Mouse (Mus musculus) thymus, postnatal 0 days (tissue): ENCODE data around the gene Dyrk1a. TPM values are rescaled to one million over a fixed set of nuclear protein-coding genes. Genes with fewer than 3 reads are reported as not detected.

Experiments
- DNase-seq: peaks from one replicate; pipeline ENCODE4 v3.0.0-alpha.2; 2015; ENCODE audit warnings: low spot score
- polyA plus RNA-seq: library from polyadenylated mRNA; unstranded; fragments of >200 nt; fragmentation: Nextera tagmentation; extraction: Ambion mirVana; gene quantifications from 2 replicates; pipeline ENCODE4 v1.2.1, GENCODE M21; 2015

The Dyrk1a gene
- polyA plus RNA-seq, 1 experiment from 2014 or later: 15.4 TPM

DNA sequence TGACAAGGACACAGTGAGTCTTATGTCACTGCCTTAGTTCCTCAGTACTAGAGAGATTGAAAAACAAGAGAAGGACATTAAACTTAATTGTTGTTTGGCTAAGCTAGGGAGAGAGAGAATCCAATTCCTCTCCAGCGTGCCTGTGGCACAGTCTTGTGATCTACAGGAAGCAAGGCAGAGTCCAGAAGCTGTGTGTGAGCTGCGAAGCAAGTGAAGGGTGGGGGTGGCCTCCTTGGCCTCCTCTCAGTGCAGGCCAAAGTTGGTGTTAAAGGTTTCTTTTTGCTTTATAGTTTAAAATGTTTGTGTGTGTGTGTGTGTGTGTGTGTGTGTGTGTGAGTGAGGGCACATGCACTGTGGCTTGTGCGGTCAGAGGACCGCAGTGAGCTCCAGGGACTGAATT lies 132.2 kb downstream of the Dyrk1a start:
- no peak for DNase-seq

DNA sequence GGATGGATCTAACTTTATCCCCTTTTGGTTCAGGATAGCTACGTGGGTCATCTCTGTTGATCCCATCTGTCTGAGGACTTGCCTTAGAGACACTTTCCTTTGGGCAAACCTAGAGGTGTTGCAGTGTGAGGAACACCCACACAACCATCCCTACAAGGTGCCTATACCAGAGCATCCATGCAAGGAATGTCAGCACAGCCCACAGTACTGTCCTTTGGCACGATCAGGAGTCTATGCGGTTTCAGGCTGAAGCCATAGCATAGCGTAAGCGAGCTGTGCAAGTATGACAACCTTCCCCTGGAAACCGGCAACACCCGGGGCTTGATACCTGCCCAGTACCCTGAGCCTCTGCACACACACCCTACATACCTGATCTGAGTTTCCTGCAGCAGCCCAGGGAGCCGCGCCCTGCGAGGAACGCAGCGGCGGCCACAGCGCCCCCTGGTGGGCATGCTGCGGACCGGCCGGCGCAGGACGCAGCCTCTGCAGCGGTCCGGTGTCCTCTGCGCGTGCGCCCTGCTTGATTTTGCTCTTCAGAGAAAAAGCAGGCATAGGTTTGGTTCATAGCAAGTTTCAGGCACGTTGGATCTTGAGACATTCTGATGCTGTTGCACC lies 143.8 kb downstream of the Dyrk1a start:
- DNase-seq: peak; percentile 80

DNA sequence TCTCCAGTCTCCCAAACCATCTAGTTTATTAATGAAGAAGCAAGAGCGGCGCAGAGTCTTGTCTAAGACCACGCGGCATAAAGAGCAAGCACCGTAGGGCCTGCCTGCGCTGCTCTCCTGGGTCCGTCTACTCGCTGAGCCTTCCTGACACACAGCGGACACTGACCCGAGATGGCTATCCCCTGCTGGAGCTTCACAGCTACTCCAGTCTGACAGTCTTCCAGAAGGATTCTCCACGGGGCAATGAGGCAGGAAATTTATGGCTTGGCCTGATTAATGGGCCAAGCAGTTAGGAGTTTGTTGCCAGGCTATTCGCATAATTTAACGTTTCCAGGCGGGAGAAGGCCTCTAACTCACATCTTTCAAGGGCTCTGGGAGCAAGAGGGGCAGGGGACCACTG lies 144.7 kb downstream of the Dyrk1a start:
- no peak for DNase-seq

GRCm38 (mm10) chr16:94717051-94717450 lies 147.2 kb downstream of the Dyrk1a start:
- no peak for DNase-seq

DNA sequence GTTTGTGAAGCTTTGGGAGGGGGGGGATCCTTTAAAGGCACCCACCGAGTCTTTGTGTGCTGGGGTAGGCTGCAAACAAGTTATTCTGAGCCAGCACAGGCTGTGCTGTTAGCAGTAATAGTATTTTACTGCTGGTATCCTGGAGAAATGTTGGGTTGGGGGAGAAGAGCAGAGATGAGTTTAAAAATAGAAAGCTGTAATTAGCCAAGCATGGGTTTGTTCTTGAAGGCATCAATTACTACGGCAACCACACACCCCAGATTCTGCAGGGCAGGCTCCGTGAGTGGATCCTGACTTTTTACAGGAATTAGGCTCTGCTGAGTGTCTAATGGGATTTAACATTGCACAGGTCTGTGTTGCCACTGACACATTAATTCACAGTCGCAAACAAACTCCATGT lies 149.1 kb downstream of the Dyrk1a start:
- no peak for DNase-seq

GRCm38 (mm10) chr16:94719488-94719887 lies 149.7 kb downstream of the Dyrk1a start:
- DNase-seq: no peak

DNA sequence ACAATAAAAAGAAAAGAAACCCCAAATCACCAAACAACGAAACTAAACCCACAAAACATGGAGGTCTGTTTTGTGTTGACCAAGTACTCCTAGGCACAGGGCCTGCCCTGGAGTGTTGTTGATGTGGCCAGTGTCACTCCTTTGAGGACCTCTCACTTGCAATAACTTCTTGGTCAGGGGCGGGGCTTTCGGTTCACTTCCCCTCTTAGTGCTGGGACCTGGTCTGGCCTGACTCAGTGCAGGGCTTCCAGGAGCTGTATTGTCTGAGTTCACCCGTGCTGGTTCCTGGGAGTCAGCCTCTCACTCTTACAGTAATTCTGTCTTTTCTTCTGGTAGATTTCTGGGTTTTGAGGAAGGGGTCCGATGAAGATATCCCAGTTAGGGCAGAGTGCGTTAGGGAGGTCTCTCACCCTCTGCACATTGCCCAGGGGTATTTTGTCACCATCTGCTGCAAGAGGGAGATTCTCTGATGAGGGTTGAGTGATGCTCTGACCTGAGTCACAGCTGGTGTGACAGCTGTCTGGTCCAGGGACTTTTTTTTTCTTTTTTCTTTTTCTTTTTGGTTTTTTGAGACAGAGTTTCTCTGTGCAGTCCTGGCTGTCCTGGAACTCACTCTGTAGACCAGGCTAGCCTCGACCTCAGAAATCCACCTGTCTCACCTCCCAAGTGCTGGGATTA lies 150.8 kb downstream of the Dyrk1a start:
- DNase-seq: no peak

- no peak for DNase-seq
These were observed 151.8 kb downstream of the Dyrk1a start for GRCm38 (mm10) chr16:94721549-94722006.

DNA sequence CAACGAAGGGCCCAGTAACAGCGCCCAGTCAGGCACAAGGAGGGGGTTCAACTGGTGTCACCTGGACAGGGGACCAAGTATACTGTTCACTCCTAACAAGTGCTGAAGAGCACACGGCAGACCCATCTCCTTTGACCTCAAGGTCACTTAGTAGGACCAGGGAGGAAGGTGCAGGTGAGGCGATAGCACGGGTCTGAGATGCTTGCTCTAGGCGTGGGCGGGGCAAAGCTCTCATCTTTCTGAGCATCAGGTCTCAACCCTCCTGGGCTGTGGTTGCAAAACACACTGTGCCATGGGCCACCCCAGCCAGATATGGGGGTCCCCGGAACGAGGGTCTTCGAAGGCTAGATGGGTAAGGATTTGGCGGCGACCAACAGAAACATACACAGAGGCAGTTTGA lies 153.1 kb downstream of the Dyrk1a start:
- DNase-seq: no peak

DNA sequence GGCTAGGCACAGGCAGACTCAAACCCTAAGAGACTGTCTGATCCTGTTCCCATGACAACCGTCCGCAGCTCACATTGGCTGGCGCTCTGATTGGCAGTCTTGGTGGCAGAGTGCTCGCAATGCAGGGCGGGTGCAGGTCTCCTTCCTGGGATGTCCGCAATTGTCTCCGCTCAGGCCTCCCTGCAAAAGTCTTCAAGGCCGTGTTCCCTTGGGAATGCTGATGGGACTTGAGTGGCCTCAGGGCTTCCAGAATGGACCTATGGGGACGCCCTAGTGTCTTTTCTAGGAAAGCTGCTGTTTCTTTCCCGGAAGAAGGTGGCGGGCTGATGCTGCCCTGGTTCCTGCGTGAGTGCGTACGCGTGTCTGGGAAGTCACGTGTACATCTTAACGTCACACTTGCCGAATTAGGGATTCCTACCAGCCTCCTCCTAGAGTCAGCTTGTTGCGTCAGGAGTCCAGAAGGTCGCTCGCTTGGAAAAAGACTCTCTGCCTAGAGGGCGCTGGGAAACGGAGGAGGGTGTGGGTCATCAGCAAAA lies 154.3 kb downstream of the Dyrk1a start:
- peak; percentile 91 for DNase-seq

DNA sequence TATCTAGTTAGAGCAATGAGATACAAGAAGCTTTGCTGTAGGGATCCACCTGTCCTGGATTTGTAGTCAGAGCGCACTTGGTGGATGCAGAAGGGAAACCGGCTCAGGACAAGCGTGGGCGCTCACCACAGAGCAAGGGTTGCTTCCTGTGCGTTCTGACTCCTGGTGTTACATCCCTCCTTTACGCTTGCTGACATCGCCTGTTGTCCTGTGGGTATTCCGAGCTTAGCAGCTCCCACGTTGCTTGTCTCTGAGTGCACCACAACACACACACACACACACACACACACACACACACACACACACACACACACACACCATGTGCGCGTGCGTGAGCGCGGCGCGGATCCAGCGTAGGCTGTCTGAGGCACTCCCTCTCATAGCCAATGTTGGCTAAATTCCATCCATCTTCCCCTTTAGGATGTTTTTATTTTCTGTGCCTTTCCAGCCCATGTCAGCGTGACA lies 155.0 kb downstream of the Dyrk1a start:
- peak; percentile 41 for DNase-seq

- no peak for DNase-seq
These were observed 159.4 kb downstream of the Dyrk1a start for GRCm38 (mm10) chr16:94729236-94729635.

- no peak for DNase-seq
These were observed 161.2 kb downstream of the Dyrk1a start for GRCm38 (mm10) chr16:94731027-94731426.

- DNase-seq: no peak
These were observed 165.7 kb downstream of the Dyrk1a start for GRCm38 (mm10) chr16:94735472-94735871.

DNA sequence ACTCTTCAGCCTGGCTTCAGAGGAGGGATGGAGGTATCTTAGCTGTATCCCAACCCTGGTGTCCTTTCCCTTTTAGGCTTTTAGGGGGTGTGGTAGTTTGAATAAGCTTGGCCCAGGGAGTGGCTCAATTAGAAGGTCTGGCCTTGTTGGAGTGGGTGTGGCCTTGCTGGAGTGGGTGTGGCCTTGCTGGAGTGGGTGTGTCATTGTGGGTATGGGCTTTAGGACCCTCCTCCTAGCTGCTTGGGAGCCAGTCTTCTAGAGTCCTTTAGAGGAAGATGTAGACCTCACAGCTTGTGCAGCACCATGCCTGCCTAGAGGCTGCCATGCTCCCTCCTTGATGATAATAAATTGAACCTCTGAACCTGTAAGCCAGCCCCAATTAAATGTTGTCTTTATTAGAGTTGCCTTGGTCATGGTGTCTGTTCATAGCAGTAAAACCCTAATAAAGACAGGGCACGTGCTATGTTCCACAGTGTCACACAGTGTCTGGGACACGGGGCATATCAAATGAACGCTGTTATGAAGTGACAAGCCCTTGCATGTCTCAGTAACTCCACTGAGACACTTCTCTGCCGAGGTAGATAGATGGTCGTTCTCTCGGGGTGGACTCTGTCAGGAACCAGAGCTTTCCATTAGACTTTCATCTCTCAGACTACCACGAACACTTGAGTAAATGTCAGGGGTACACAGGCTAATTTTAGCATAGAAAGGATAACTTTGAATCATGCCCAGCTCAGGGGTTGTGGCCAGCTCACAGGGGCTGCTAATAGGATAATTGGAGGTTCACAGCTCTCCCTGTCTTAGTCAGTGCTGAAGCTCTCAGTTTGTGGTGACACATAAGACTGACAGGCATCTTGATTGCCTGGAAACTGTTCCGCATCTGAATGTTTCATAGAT lies 166.9 kb downstream of the Dyrk1a start:
- DNase-seq: no peak

GRCm38 (mm10) chr16:94737359-94737687 lies 167.5 kb downstream of the Dyrk1a start:
- no peak for DNase-seq

DNA sequence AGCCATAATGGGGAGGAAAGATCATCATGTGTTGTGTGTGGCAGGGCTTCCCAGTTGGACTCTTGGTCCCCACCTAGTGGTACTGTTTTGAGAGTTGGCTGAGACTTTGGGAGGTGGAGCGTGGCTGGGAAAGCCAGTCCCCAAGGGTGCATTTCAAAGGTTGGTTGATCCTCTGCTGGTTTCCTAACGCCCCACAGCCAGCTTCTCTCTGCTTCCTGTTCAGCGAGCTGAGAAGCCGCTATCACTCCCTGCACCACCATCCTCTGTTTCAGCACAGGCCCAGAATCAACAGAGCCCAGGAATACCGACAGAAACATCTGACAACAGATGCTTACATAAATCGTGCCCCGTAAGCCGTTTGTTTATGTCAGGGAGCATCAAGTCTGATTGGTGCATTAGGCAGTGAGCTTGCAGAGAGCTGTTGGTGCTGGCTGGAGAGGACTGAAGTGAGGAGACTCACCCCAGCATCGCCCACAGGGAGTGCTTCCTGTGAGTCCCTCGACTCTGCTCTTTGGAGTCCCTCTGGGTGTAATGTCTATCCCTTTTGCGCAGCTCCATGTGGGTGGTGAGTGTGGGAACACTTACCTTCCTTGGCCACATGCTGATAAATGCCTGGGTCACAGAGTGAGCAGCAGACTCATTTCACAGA lies 174.2 kb downstream of the Dyrk1a start:
- DNase-seq: peak; percentile 32

- DNase-seq: no peak
These were observed 175.2 kb downstream of the Dyrk1a start for GRCm38 (mm10) chr16:94745016-94745415.
